Mouse (Mus musculus): ENCODE results near the gene Gm20388. TPM values are rescaled to one million over a fixed set of nuclear protein-coding genes. Genes with fewer than 3 reads are reported as not detected.

Gm20388 gene
- total RNA-seq, 2 experiments from 2014 or later, result 1.3 to 8.5 TPM

DNA sequence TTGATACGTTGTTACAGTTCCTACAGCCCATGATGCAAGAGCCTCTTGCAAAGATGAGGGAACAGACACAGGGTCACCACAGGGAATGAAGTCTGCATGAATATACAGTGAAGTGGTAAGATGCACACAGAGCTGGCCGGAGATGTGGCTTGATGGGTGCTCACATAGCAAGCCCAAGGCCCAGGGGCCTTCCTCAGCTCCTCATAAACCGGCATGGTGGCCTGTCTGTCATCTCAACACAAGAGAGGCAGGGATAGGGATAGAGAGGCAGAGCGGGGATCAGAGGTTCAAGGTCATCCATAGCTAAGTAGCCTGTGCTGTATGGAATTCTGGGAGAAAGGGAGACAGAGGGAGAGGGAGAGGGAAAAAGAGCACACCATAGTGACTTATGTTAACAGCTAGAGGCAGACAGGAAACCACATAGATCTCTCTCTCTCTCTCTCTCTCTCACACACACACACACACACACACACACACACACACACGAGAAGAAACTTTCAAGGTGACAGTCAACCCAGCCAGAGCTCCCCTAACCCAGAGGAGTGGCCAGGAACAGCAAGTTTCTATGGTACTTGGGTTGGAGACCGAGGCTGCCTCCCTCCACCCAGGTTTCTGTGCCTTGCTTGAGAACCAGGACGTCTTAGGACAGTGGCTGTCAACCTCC lies 493.1 kb downstream of the Gm20388 start:
- no peak for DNase-seq (ENCODE audit: low spot score in 2 of 2)

DNA sequence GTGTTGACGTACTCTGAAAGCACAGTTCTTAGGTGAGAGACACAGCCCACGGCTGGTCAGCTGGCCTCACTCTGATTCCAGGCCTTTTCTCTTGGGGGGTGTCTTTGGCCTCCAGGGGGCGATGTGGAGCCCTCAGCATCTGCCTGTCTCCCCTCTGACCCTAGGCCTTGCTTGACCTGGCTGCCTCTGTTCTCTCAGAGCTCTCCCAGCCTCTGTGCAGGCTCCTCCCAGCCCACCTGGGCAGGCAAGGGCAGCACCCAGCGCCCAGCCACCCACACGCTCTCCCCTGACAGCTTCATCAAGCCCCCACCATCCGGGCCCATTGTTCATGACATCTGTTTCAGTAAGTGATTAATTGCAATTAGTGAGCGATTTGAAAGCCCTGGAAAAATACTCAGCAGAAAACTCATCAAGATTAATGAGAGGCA lies 494.0 kb downstream of the Gm20388 start:
- DNase-seq (ENCODE audit: low spot score in 2 of 2), result peak; percentile 62 to 68

DNA sequence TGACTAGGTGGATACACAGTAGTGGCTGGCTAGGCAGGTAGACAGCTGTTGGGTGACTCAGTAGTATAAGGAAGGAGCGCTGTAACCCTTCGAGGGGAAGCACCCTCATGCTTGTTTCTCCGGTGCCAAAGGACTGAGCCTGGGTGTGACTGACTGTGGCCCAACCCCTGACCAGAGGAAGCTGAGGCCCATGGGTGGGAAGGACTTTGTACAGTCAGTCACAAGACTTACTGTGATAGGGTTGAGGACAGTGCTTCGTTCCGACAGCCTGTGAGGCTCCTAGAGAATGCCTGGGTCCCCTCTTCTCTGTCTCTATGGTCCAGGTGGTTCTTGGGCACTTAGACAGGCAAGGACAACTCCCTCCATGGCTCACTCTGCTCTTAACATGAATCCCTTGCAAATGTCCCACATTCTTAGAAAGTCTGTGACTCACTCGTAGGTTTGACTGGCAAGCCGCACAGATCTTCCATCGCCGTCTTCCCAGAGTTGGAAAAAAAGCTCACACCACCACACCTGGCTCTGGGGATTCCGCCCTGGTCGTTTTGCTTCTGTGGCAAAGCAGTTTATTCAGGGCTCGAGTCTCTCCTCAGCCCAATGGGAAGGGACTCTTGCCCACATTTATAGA lies 495.5 kb downstream of the Gm20388 start:
- DNase-seq (ENCODE audit: low spot score in 2 of 2), result no peak

DNA sequence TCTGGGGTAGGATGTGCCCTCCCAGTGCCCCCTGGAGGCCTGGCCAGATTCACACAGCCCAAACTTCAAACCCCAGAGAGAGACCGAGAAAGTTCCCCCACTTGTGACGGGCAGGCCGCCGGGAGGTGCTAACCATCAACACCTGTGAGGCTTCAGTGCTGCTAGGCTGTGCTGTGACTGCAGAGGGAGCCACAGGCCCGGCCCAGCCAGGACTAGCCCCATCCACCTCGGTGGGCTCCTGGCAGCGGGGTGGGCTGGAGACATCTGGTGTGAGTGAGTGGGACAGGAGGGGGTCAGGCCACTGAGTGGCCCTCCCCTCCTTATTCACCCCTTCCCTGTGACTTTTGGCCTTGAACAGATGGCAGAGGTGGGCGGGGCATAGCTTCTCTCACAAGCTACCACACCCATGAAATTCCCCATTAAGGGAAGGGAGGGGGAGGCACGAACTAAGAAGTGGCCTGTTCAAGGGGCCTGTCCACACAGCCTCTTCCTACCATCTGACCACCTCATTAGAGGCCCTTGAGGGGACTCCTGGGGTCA lies 497.1 kb downstream of the Gm20388 start:
- DNase-seq (ENCODE audit: low spot score in 2 of 2), result no peak

DNA sequence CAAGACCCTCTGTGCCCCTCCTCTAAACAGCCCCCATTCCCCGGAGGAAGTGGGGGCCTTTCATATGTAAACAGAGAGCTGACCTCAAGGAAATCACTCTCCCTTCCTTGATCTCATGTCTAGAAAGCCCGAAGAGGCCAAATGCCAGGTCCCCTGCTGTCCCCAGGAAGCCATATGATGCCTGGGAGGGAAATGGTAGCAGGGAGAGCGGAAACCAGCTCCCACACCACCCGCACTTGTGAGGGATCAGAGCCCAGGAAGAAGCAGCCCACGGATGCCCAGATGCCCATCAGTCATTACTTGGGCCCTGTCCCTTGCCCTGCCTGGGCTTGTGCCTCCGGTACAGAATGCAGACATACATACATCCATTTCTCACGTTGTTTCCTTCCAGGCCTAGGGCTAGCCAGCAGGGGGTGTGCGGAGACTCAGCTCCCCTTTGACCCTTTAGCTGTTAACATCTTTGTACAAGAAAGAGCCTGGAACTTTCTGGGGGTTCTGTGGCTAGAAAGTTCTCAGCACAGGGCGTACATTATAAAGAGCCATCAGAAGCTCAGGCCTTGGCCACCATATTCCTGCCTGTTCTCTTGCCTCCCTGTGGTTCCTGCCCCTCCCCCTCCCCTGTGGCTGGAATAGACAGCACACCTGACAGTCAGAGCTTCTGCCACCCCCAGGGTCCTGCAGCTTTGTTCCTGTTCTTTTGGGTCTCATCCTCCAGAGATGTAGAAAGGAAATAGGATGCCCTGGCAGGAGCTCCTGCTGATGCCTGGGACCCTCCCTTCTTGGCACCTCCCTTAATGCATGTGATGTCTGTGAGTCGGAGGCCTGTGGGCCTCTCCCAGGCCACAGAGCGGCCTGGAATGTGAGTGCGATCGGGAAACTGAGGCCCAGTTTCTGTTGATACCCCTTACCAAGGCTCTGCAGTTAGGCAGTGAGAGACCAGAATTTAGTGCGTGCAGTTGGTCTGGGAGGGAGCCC lies 497.9 kb downstream of the Gm20388 start:
- no peak for DNase-seq (ENCODE audit: low spot score in 2 of 2)

DNA sequence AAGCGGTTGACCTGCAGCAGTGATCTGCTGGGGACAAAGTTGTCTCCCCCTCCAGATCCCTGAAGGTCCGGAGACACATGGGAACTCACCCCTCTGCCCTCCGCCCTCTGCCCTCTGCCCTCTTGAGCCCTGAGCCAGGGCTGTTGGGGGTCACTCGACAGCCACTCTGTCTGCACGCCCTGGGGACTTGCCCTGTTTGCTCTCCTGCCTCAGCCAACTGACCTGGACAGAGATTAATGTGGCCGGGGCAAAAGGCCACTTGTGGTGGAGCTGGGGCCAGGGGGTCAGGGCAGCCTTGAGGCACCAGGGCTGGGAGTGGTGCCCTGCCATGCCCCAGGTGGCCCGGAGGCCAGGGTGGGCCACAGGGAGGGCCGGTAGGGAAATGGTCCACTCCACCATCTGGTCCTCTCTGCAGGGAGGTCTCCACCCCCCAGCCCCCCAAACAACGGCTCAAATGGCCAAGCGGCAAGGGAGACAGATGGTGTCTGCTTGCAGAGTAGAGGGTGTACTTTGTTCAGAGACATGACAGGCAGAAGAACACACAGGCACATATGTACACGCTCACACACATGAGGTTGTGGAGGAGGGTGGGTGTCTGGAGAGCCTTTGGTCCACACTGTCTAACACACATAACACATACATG lies 498.9 kb downstream of the Gm20388 start:
- no peak for DNase-seq (ENCODE audit: low spot score in 2 of 2)

DNA sequence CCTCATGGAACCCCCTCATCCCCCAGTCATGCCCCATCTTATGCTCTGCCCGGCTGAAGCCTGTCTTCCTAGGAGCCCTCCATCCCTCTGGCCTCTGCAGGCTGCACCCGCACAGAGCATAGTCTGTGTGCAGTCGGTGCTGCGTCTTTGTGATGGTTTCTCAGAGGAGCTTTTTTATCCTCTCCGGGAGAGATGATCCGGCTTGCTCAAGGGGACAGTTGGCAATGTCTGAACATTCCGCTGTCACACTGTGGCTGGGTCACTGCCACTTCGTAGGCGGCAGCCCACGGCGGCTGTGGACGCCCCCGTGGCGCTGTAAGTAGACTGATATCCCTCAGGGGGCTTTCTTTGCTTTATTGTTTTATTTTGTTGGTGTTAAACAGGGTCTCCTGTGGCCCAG lies 500.4 kb downstream of the Gm20388 start:
- no peak for DNase-seq (ENCODE audit: low spot score in 2 of 2)

DNA sequence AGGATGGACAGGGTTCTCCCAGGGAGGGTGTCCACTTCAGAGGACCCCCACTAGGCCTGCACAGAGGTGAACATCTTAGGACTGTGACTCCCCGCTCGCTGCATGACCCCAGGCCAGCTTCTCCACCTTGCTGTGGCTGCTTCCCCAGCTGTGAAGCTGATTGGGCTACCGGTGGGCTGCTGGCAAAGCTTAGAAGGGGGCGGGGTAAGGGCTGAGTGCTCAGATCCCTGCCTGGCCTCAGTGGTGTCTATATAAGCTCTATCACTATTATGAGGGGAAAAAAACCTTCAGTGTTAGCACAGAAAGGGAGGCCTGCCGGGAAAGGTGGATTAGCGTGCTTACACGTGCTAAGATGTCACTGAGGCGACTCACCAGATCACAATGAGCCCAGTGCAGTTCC lies 501.2 kb downstream of the Gm20388 start:
- DNase-seq (ENCODE audit: low spot score in 2 of 2), result no peak

DNA sequence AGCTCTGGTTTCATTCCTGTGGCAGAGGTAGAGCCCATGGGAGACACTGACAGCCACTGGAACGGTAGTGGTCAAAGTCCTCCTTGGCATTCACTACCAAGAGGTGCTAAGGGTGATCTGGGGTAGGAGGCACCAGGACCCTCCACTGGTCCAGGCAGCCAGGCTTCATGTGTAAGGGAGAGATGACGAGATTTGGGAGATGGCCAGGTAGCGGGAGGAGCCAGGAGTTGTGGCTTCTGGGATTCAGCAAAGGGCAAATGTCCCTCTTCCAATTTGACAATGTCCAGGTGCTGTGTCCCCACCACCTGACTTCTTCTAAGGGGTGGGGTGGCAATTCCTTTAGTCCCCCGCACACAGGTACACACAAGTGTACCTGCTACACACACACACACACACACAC lies 501.7 kb downstream of the Gm20388 start:
- DNase-seq (ENCODE audit: low spot score in 2 of 2), result no peak

DNA sequence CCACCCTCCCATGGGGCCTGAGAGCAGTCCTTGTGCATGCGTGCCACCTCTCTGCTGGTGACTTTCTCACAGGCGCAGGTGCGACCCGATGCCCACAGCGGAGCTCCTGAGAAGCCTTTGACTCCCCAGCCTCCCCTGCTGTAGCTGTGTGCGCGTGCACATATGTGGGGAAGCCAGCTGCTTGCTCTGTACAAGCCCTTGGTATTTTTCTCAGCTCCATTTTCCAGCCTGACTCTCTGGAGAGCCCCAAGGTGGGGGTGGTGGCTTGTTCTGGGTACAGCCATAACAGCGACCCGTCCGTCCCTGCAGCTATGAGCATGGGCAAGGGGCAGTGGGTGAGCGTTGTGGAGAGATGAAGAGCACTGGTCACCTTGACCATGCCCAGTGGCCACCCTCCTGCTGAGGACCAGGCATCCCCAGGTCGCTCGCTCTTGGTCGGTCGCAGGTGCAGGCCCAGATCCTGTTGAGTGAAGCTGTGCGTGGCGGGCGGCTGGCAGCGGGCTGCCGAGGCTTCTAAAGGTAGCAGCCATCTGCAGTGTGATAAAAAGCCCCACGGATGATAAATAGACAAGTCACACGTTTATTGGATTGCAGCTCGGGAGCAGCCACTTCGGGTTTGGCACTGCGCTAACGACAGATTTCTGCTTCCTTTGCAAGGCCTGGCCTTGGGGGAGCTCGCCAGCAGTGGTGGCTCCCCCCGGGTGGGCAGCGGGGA lies 502.4 kb downstream of the Gm20388 start:
- no peak for DNase-seq (ENCODE audit: low spot score in 2 of 2)

DNA sequence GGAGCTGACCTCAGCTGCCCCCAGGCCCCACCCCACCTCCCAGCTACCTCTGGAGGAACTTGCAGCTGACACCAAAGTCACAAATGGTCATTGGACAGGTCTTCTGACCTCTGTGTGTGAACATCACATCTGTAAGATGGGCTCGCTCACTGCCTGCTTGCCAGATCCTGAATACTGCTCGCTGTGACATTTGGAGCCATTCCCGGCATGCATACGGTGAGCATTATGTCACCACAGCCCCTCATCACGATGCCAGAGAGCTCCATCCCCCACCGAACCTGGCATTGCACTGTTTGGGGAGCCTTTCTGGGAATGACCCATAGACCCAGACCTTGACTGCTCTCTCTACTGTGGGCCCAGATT lies 503.0 kb downstream of the Gm20388 start:
- no peak for DNase-seq (ENCODE audit: low spot score in 2 of 2)

DNA sequence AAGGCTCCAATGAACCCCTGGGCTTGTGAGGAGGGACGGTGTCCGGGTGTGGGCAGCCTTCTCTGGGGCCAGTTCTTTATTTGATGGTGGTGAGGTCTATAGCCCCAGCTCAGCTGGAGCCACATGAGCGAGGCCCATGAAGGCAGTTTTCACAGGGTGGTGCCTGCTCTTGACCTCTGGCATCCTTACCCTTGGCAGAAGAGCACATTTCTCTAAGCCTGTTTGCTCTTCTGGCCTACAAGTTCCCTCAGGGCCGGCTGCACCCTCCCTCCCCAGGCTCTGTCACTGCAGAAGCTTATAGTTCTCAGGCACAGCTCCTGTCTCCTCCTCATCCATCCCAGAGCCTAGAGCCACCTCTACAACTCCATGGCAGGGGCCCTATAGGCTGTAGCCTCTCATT lies 503.6 kb downstream of the Gm20388 start:
- DNase-seq (ENCODE audit: low spot score in 2 of 2), result no peak

DNA sequence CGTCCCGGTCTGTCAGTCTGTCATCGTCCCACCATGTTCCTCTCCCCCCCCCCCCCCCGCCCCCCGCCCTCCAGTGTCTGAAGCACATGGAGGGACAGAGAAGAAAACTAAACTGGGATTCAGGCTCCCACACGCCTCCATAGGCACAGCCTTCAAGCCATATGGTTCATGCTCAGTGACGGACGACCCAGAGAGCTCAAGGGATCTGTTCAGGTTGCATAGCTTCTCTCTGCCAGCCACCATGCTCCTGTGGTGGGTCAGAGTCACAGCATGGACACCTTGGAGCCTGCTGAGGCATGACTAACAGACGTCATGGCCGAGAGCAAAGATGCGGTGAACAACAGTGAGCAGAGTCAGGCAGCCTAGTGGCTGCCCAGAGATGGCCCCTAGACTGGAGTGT lies 504.8 kb downstream of the Gm20388 start:
- DNase-seq (ENCODE audit: low spot score in 2 of 2), result no peak

DNA sequence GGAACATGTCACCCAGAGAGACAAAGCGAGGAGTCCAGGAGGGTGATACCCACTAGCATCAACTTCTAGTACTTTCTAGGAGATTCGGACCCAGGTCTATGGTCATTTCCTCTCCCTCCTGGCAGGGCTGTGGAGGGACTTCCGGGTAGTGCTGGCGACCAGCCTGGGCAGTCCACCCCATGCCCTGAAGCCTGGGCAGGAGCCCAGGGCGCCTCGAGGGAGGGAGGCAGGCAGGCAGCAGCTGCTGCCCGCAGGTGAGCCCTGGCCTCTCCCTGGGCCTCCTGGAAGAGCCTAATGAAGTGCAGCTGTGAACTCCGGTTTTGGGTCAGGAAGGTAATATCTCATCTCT lies 505.5 kb downstream of the Gm20388 start:
- DNase-seq (ENCODE audit: low spot score in 2 of 2), result no peak

DNA sequence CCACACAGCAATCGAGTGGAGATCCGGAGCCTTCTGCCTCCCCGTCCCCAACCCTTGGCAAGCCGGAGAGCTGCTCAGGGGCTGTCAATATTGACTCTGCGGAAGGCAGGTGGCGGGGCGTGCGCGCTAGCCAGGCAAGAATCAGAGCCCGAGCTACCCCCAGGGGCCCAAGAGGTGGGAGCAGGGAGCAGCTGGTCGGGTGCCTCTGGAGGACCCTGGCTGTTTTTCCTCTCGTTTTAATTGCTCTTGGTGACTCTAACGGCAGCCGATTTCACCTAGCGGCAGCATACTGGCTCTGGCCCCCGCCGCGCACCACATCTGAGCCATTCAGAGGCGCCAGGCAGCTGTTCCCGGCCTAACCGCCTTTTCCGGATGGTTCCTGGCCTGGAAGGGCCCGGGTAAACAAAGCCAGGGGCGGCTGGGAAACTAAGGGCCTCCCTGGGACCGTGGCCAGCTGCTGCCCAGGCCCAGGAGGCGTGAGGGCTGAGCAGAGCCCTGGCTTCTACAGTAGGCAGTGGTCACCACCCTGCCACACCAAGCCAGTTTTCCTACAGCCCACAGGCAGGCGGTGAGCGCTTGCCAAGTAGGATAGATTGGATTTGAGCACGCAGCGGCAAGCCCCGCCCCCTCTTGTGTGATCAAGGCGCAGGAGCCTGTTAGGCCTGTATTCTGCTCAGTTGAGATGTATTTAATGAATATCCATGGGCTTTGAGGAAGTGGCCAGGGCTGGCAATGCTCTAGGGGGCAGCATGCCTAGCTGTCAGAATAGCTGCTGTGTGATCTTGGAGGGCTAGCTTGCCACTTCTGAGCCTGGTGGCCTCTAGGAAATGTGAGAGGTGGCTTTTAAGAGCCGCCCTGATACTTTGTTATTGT lies 506.1 kb downstream of the Gm20388 start:
- peak in 1 of 2 experiments; percentile 49 for DNase-seq (ENCODE audit: low spot score in 2 of 2)

DNA sequence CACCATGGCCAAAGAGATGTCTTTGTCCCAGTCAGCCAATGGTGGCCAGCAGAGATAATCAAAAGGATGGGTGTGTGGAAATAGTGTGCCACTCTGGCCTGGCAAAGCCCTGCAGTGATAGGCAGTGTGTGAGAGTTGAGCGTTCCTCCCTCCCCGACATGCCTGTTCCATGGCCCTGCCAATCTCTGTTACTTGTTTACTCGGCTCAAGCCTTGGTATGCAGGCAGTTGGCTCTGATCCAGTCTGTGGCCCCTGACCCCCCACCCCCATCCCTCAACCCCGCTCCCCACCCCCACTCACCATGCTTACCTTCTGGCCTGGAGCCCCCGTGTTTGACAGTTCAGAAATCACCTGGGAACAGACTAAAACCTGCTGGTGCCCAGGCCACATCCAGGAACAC lies 507.5 kb downstream of the Gm20388 start:
- DNase-seq (ENCODE audit: low spot score in 2 of 2), result no peak

DNA sequence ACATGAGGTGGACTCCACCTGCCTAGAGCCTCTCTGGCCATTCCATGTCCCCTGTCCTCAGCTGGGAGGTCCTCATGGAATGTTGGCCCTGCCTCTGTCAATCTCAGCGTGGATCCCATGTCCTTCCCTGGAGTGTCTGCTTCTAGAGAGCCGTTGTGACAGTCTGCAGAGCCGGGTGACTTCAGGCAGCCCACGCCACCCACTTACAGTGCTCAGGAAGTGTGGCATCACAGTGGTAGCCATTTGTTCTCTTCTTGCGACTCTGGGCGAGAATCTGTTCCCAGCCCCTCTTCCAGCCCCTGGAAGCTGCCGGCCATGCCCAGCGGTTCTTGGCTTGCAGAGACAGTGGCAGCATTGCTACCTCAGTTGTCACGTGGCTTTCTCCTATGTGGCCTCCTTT lies 509.0 kb downstream of the Gm20388 start:
- no peak for DNase-seq (ENCODE audit: low spot score in 2 of 2)

DNA sequence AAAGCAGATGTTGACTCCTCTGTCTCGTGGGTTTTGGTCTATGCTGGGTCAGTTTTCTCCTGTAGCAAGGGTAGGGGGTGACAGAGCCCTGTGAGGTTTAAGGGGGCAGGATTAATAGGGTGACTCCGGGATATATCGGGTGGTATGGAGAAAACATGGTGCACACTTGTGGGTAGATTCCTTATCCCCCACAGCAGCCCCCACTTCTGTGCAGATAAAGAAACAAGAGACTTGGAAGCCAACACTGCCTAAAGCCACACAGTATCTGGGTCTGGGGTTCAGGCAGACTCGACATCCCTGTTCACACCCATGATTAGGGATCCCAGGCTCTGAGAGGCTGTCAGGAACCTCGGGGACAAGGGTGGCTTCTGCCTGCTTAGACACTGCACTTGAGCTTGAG lies 509.6 kb downstream of the Gm20388 start:
- DNase-seq (ENCODE audit: low spot score in 2 of 2), result no peak

DNA sequence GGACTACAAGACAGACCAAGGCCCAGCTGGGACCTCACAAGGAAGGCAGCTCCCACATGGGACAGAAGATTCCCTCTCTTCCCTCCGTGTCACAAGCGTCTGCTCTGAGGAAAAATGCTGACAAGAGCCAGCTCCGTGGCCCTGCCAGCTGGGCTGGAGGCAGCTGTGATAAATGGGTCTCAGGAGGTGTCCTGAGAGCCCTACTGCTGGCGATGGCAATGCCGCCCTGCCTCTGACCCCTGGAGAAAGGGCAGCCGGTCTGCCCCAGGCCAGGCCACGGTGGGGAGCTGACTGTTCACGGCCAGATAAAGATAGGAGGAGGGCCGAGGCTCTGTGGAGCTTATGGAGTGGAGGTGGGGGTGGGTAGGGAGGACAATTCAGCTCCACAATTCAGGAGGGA lies 511.0 kb downstream of the Gm20388 start:
- DNase-seq (ENCODE audit: low spot score in 2 of 2), result no peak

DNA sequence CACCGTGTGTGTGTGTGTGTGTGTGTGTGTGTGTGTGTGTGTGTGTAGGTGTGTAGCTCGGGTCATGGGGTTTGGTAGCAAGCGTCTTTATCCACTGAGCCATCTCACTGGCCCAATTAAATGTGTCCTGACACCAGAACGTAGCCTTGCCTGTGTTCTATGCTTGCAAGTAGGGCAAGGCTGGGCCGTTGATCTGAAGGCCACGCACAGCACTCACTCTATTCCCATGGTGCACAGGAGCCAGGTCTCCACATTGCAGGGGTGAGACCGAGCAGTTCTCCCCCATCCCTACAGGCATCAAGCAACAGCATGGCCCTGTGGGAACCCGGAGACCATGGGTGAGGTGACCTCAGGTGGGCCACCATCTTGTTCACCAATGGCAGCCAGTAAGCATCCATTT lies 511.6 kb downstream of the Gm20388 start:
- DNase-seq (ENCODE audit: low spot score in 2 of 2), result no peak

All from adrenal gland, adult 18-20 months (tissue).